Mouse (Mus musculus): ENCODE results near the gene Cxcl12.

Gene Cxcl12

GRCm38 (mm10) chr6:117168321-117169011, at the start of gene Cxcl12:
TSS of gene Cxcl12 (plus strand) at chr6:117168535.
- DNase-seq (ENCODE audit: low spot score), result peak; percentile 52

GRCm38 (mm10) chr6:117122074-117122473, 46.3 kb upstream of the Cxcl12 start:
- no peak for DNase-seq (ENCODE audit: low spot score)

GRCm38 (mm10) chr6:117126356-117126755, 42.0 kb upstream of the Cxcl12 start:
- no peak for DNase-seq (ENCODE audit: low spot score)

- no peak for DNase-seq (ENCODE audit: low spot score)
Observed at GRCm38 (mm10) chr6:117129443-117129842, 38.9 kb upstream of the Cxcl12 start.

DNA sequence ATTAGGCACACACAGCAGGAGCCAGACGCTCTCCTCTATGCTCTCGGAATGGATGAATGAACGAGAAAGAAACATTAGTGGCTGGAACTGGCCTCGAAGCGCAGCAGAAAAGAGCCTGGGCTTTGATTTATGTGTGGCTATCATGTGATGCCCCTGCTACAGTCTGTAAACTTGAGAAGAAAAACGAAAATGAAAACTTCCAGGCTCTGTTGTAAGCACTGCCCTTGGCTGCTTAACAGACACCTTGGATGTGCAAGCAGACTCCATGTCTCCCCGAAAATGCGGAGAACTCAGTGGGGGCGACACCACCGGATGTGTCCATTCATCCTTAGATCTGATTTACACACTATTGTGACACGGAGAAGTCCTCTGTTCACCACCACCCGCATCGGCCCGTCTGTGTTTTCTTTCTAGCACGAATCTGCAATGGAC, 37.6 kb upstream of the Cxcl12 start:
- peak; percentile 7 for DNase-seq (ENCODE audit: low spot score)

DNA sequence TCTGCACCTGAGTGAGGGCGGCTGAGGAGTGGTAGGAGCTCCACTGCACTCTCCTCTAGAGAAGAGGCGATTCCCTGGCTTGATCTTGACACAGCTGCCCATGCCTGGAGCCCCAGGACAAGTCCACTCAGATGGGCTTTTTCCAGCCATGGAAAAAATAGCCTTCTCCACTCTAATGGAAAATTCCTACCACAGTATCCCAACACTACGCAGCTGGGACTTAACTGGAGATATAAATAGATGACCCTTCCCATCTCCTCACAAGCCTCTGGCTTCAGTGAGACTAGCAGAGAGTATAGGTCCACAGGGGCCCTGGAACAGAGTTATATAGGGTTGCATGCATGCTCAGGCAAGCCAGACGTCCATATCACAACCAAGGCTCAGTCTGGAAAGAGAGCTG, 33.8 kb upstream of the Cxcl12 start:
- no peak for DNase-seq (ENCODE audit: low spot score)

DNA sequence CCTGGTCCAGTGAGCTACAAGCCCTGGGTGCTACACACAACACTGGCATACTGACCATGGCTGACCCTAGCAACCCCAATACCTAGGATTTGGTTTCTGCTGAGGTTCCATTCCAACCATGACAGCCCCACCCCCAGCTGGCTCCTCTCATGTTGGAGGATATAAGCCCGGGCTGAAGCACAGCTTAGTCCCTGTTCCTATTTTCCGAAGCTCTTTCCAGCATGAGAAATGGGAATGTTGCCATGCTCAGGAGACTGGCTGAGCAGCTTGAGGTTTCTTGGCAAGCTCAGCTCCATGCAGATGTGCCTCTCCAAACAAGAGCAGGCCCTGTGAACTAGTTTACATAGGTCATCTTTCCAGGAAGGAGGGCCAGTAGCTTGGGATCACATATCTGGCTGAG, 30.6 kb upstream of the Cxcl12 start:
- no peak for DNase-seq (ENCODE audit: low spot score)

DNA sequence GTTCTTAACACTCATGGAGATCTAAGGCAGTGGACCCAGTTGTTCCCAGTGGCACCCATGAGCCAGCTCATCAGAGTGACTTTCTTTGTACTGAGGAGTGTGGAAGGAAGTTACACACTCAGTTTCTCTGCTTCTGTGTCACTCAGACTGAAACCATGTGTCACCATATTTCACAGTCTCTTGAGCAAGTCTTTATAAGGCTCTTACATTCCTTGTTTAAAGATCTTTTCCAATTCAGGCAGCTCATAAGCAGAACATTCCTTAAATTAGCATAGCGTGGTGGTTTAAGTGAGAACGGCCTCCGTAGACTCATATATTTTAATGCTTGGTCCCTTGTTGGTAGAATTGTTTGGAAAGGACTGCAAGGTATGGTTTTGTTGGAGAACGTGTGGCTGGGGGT, 27.4 kb upstream of the Cxcl12 start:
- no peak for DNase-seq (ENCODE audit: low spot score)

DNA sequence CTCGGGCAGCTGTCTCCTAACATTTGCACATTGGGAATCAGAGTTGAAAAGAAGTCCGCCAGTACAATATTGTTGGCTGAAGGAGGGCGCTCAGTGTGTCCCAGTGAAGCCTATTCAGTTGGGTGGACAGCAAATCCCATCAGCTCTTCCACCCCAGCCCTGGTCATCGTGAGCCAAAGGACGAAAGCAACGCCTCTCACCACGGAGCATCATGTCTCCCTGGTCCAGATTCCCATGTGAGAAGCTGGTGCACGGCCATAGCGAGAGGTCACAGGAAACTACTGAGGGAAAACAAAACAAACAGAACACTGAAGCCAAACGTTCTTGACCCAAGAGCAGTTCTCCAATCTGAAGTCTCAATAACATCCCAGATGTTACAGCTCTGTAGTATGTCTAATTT, 21.4 kb upstream of the Cxcl12 start:
- DNase-seq (ENCODE audit: low spot score), result no peak

DNA sequence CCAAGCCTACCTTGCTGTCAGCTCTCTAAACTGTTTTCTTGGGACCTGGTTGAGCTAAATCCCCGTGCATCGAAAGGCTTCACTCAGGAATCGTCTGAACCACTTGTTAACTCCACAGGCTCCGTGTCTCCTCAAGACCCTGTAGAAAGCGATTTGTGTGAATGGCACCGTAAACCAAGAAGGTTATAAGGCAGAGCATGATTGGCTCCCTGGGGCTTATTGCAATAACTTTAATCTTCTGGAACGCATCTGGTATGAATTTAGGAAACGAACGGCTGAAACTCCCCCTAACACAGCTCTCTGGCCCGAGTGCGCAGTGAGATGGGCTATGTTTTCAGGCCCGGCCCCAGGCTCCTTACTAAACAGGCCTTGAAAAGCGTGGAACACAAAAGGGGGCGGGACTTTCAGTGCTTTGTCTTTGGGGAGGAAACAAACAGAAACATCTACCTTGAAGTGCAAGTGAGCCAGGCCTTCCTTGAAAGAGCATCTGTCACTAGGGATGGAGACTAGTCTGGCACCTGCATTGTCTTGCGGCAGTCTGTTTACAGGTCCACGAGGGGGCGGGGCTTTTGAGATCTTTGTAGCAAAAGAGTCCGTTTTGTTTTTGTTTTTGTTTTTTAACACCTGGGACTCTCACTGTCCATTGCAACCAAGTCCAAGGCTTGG, 16.7 kb upstream of the Cxcl12 start:
- no peak for DNase-seq (ENCODE audit: low spot score)

DNA sequence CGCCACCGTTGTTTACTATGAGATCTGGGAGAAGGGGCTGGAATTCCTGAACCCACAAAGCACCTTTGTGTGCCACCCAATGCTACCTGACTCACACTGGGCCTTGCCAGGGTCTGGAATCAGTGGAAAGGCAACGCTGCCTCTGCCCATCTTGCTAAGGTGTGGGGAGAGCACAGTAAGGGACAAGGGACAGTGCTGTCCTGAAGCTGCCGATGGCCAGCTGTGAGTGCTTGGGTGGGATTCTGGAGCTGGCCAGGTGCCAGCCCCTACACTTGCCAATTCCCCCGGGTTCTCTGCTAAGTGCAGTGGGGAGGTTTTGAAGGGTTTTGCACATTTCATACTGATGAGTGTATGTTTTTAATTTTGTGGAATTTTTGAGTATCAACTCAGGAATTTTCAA, 15.3 kb upstream of the Cxcl12 start:
- no peak for DNase-seq (ENCODE audit: low spot score)

- DNase-seq (ENCODE audit: low spot score), result no peak
Observed at GRCm38 (mm10) chr6:117156846-117157245, 11.5 kb upstream of the Cxcl12 start.

GRCm38 (mm10) chr6:117159710-117160690, 8.3 kb upstream of the Cxcl12 start:
- no peak for DNase-seq (ENCODE audit: low spot score)

GRCm38 (mm10) chr6:117163486-117163885, 4.8 kb upstream of the Cxcl12 start:
- DNase-seq (ENCODE audit: low spot score), result no peak

DNA sequence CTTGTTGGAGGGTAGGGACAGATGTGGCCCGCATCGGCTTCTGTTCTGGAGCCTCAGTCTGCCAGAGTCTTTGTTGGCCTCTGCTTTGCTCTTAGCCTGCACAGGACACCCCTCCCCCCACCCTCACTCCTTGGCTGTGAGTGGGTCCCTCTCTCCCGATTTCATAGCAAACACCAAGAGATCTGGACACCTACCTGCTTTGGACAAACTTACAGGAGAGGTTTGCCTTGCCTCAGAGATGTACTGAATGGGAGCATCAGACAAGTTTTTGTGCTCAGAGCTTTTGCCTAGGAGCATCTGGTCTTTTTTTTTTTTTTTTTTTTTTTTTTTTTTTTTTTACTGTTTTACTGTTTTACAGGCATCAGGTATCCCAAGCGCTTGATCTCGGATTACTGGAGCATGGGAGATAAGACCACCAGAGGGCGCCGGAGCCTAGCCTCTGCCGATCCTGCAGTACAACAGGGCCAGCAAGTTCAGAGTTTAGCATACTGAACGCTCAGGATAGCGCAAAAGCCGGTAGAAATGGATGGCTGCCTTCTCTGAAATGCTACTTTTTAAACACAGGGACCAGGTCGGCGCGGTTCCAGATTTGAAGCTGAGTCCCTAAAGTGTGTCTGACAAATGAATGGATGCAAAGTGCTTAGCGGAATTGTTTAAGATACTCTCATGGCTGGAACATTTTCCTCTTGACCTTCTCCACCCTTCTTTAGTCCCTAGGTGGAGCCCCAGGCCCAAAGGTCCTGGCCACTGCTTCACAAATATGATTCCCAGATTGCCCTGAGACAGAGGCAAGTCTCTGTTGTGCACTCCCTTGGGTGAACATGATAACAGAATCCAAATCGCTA, 1.5 kb upstream of the Cxcl12 start:
- DNase-seq (ENCODE audit: low spot score), result peak; percentile 84

DNA sequence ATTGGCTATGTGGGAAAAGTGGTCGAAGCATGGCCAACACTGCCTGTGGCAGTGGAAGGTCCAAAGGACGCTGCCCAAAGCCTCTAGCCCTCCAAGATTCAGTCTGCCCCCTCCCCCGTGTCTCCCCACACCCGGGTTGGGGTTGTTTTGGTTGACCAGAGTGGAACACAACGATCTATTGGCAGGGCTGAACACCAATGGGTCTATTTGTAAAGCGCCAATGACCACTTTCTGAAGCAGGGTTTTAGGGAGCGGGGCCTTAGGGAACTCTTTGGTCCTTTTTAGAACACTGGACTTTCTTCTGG, 957 bp upstream of the Cxcl12 start:
- DNase-seq (ENCODE audit: low spot score), result no peak

DNA sequence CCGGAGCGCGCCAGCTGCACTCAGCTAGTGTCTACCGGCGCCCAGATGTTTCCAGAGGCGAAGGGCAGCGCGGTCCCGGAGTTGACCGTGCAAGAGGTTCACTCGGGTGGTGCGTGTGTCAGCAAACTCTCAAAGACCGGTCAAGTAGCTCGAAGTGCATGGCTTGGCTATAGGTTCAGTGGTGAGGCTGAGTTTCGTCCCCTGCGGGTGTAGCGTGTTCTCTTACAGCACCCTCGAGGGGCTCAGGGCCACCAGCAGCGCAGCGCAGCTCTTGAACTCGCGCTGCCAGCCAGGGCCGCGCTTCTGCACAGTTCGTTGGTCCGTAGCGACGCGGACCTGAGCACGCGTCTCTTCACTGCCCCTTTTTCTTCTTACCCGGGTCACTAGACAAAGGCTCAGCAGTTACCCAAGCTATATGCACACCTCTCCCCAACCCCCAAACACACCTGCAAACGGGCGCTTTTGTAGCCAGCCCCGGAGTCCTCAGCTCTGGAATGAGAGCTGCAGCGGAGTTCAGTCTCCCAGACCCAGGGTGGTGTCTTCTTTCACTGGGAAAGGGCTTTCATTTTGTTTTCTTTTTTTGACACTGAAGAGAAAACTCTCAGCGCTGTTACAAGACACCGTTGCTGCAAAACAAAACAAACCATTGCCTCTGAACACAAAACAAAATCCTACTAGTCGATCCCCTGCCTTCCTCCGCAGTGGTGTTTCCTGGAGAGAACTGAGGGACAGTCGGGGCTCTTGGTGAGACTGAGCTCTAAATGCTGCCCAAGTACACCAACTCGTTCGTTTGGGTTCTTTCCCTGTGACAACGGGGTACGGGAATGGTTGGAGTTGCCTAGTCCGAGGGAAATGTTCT, 945 bp downstream of the Cxcl12 start:
- DNase-seq (ENCODE audit: low spot score), result peak; percentile 9

GRCm38 (mm10) chr6:117169910-117170747, 1.8 kb downstream of the Cxcl12 start:
- no peak for DNase-seq (ENCODE audit: low spot score)

- DNase-seq (ENCODE audit: low spot score), result no peak
Observed at GRCm38 (mm10) chr6:117172358-117172757, 4.0 kb downstream of the Cxcl12 start.

DNA sequence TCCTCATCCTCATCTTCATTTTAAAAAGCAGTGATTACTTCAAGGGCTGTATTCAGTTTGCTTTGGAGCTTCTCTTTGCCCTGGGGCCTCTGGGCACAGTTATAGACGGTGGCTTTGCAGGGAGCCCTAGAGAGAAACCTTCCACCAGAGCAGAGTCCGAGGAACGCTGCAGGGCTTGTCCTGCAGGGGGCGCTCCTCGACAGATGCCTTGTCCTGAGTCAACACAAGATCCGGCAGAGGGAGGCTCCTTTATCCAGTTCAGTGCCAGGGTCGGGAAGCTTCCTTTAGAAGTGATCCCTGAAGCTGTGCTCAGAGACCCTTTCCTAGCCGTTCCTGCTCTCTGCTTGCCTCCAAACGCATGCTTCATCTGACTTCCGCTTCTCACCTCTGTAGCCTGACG, 5.5 kb downstream of the Cxcl12 start:
- peak; percentile 81 for DNase-seq (ENCODE audit: low spot score)
